Mouse (Mus musculus) liver, embryonic 11.5 days (tissue): ENCODE results near the gene Iqcf1. TPM values are rescaled to one million over a fixed set of nuclear protein-coding genes. Genes with fewer than 3 reads are reported as not detected.
A peak's percentile ranks its signal among the peaks of the same experiment; 100 is the strongest.

ENCODE experiments used
- ATAC-seq: fragments of 200-750 bp; cut with Nextera tagmentation; replicated peaks from 2 replicates; pipeline ENCODE4 v1.8.0; 2017; ENCODE audit warnings: moderate number of reproducible peaks, mild to moderate bottlenecking, moderate TSS enrichment, moderate library complexity; ENCODE audit not compliant: low FRiP score
- DNase-seq: peaks from one replicate; pipeline ENCODE4 v3.0.0-alpha.2; 2017; ENCODE audit warnings: low spot score
- H3K27ac ChIP-seq: fragments of 300-500 bp; sonication (generic); 2 replicates; pipeline ENCODE4 v1.5.1; 2014; ENCODE audit warnings: mild to moderate bottlenecking, low read depth, low read length, control low read depth
- H3K27me3 ChIP-seq: fragments of 300-500 bp; sonication (generic); replicated peaks from 2 replicates; pipeline ENCODE4 v1.6.1; 2014; ENCODE audit warnings: low read length, mixed read lengths; ENCODE audit not compliant: control insufficient read depth, insufficient read depth
- H3K36me3 ChIP-seq: fragments of 300-500 bp; sonication (generic); 2 replicates; pipeline ENCODE4 v1.6.1; 2014; ENCODE audit warnings: mild to moderate bottlenecking, low read length, moderate library complexity, mixed read lengths; ENCODE audit not compliant: control insufficient read depth, insufficient read depth
- H3K4me1 ChIP-seq: fragments of 300-500 bp; sonication (generic); replicated peaks from 2 replicates; pipeline ENCODE4 v1.6.1; 2014; ENCODE audit warnings: low read length, mixed read lengths; ENCODE audit not compliant: control insufficient read depth, insufficient read depth
- H3K4me2 ChIP-seq: fragments of 300-500 bp; sonication (generic); 2 replicates; pipeline ENCODE4 v1.6.1; 2014; ENCODE audit warnings: mild to moderate bottlenecking, control low read depth, moderate library complexity
- H3K4me3 ChIP-seq: fragments of 300-500 bp; sonication (generic); 2 replicates; pipeline ENCODE4 v1.5.1; 2014; ENCODE audit warnings: low read depth, low read length, control low read depth
- H3K9ac ChIP-seq: fragments of 300-500 bp; sonication (generic); 2 replicates; pipeline ENCODE4 v1.6.1; 2014; ENCODE audit warnings: low read depth, low read length, control low read depth
- H3K9me3 ChIP-seq: fragments of 300-500 bp; sonication (generic); 2 replicates; pipeline ENCODE4 v1.6.1; 2016; ENCODE audit warnings: low read length, inconsistent platforms, mixed read lengths; ENCODE audit not compliant: control insufficient read depth
- WGBS: fragments of 180-500 bp; shearing (Covaris S2); extraction: QIAGEN DNeasy Blood & Tissue Kit; methylation state at CpG from one replicate; pipeline ENCODE4 v1.1.7; 2014; 5-methylcytosine and 5-hydroxymethylcytosine counted together
- polyA plus RNA-seq: library from polyadenylated mRNA; unstranded; fragments of >200 nt; fragmentation: Nextera tagmentation; extraction: Ambion mirVana; gene quantifications from 2 replicates; pipeline ENCODE4 v1.2.1, GENCODE M21; 2014

Iqcf1 gene
- polyA plus RNA-seq, 1 experiment from 2014 or later: not detected

DNA sequence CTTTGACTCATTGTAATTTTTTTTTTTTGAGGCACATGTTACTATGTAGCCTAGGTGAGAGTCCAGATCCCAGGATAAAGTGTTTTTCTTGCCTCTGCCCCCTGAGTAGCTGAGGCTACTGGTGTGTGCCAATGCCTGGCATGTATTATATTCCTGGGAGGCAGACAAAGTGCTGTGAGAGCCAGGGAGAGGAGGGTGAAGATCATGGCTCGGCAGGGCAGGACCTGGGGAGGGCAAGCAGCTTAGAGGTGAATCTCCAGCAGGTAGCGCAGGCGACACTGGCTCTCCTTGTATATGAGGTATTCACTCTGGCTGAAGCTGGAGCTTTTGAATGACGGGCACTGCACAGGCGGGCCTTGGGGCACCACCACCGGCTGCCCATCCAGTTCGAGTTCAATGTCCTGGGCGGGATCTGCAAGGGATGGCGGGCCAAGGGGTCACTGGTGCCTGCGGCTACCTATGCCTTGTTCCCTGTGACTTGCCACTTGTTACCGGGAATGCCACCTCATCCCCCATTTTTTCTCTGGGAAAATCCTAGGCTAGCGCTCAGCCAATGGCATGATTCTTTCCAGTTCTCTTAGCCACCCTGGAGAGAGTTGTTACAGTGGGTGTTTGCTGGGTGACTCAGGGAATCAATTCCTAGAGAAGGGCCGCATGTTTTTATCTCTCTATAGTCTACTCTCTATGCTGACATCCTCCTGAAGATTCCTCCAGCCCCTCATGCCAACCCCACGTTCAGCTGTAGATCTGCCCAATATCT is 28.6 kb upstream of the Iqcf1 start:
- H3K27ac ChIP-seq: no peak overlapping the region
- 66% methylated on average over 14 of the region's 14 CpGs for whole genome bisulfite sequencing
- DNase-seq: no peak
- H3K4me3 ChIP-seq: no peak overlapping the region
- H3K4me2 ChIP-seq: peak overlapping the region; percentile 37
- no peak overlapping the region for H3K9ac ChIP-seq
- no peak for ATAC-seq
- H3K27me3 ChIP-seq: peaks cover under 1% of the 10 kb centered on the region; the same call in 1 of the 2 replicates
- no peaks in the 10 kb centered on the region for H3K36me3 ChIP-seq
- H3K9me3 ChIP-seq: no peaks in the 10 kb centered on the region
- peaks cover 20% of the 10 kb centered on the region for H3K4me1 ChIP-seq

GRCm38 (mm10) chr9:106471892-106472291 is 27.9 kb upstream of the Iqcf1 start:
- DNase-seq: no peak
- H3K27me3 ChIP-seq: no peaks in the 10 kb centered on the region

DNA sequence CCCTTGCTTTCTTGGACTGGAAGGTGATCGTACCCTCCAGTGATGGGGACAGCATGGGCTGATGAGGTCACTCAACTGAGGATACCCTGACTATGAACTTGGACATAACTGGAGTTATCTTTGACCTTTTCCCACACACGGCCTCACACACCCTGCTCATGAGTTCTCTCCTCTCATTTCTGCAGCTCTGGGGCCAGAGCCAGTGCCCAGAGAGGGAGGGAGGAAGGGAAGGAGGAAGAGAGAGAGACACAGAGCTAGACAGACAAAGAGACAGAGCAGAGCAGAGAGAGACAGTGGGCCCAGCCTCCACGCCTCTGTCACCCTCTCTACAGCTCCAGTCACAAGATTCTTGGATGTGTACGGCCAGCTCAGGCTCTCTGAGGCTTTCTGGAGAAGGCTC is 27.4 kb upstream of the Iqcf1 start:
- H3K4me1 ChIP-seq: peaks cover 23% of the 10 kb centered on the region
- H3K27ac ChIP-seq: no peak overlapping the region; the same call in 1 of the 2 replicates
- 65% methylated on average over 4 of the region's 4 CpGs for WGBS
- ATAC-seq (no peak), DNase-seq (no peak)
- H3K4me2 ChIP-seq: no peak overlapping the region
- no peak overlapping the region for H3K4me3 ChIP-seq
- H3K27me3 ChIP-seq: no peaks in the 10 kb centered on the region
- no peaks in the 10 kb centered on the region for H3K36me3 ChIP-seq
- H3K9ac ChIP-seq: no peak overlapping the region
- H3K9me3 ChIP-seq: no peaks in the 10 kb centered on the region

More at GRCm38 (mm10) chr9:106471892-106472291, 27.9 kb upstream of the Iqcf1 start:
- Histone ChIP-seq H3K4me1 (peaks cover 23% of the 10 kb centered on the region), H3K4me3 (no peak overlapping the region), H3K4me2 (peak overlapping the region; percentile 37), H3K9me3 (no peaks in the 10 kb centered on the region), H3K27ac (no peak overlapping the region), H3K9ac (no peak overlapping the region), H3K36me3 (no peaks in the 10 kb centered on the region)
- no peak for ATAC-seq
- whole genome bisulfite sequencing: 35% methylated on average over 5 of the region's 5 CpGs

DNA sequence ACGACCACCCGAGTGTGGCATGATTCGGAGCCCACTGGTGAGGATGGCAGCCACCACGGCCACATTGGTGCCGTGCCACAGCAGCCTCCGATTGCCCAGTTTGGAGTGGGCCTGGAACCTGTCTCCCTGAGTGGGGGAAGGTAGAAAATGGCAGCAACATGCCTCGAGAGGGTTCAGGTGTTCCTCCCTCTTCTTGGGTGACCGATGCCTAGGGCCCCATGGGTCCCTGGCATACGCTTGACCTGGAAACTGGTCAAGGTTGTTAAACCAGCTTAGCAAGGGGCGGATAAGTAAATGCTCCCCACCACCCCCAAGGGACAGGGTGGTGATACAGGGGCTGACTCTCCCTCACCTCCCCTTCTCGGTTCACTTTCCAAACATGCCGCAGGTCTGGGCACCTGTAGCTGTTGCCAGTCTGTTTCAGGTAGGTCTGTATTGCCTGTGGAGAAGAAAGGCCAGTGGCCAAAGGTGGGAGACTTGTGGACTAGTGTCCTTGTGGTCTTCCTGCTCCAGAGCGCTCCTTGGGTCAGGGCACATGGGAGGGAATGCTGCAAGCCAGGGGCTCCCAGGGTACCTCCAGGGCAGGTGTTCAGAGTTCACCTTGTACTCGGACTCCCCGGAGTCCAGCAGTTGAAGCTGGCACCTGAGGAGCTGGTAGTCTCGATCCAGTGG is 26.6 kb upstream of the Iqcf1 start:
- ATAC-seq (no peak), DNase-seq (no peak)
- H3K9me3 ChIP-seq: no peaks in the 10 kb centered on the region
- WGBS: 86% methylated on average over 16 of the region's 16 CpGs
- H3K27ac ChIP-seq: no peak overlapping the region
- H3K36me3 ChIP-seq: no peaks in the 10 kb centered on the region
- no peaks in the 10 kb centered on the region for H3K27me3 ChIP-seq
- no peak overlapping the region for H3K4me3 ChIP-seq
- H3K4me2 ChIP-seq: no peak overlapping the region
- peaks cover 27% of the 10 kb centered on the region for H3K4me1 ChIP-seq
- H3K9ac ChIP-seq: no peak overlapping the region

DNA sequence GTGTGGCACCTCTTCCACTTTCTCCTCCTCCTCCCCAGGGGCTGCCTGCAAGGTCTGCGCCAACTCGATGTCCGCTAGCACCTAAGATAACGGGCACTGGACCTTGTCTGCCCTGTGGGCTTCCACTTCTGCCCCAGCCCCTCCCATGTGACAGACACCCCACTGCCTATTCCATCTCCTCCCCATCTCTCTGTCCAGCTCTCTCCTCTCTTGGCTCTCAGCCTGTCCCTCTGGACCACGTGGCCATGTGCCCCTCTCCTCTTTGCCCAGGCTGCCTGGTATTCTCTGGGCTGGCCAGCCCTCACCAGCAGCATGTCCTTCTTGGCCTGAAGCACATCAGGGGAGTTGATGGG is 26.0 kb upstream of the Iqcf1 start:
- Histone ChIP-seq H3K9me3 (no peaks in the 10 kb centered on the region), H3K4me3 (no peak overlapping the region), H3K27me3 (no peaks in the 10 kb centered on the region), H3K9ac (no peak overlapping the region), H3K27ac (no peak overlapping the region), H3K36me3 (no peaks in the 10 kb centered on the region), H3K4me1 (peaks cover 29% of the 10 kb centered on the region), H3K4me2 (no peak overlapping the region)
- ATAC-seq: no peak
- WGBS: 51% methylated on average over 5 of the region's 5 CpGs
- DNase-seq: no peak

DNA sequence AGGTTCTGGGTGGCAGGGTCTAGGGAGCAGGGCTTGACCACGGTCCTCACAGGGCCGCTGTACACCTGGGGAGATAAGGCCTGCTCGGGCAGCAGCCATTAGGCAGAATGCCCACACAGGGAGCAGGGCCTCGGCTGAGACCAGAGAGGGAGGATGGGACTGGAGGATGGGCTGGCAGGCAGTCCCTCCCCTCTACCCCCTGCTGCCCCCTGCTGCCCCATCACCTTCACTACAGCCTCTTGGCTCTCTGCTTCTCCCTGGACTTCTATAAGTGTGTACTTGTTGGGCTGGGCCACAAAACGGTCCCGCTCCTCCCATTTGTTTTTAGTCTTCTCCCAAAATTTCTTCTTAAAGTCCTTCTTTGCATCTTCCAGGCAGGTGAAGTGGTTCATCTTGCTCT is 25.3 kb upstream of the Iqcf1 start:
- Histone ChIP-seq H3K36me3 (no peaks in the 10 kb centered on the region; the same call in 1 of the 2 replicates), H3K4me3 (no peak overlapping the region), H3K4me2 (peak overlapping the region; percentile 29), H3K27me3 (no peaks in the 10 kb centered on the region), H3K9me3 (no peaks in the 10 kb centered on the region), H3K27ac (no peak overlapping the region), H3K9ac (no peak overlapping the region), H3K4me1 (peaks cover 29% of the 10 kb centered on the region)
- ATAC-seq (peak; percentile 6; the same call in 1 of the 2 replicates), DNase-seq (peak; percentile 70)
- WGBS: 9% methylated on average over 6 of the region's 6 CpGs

DNA sequence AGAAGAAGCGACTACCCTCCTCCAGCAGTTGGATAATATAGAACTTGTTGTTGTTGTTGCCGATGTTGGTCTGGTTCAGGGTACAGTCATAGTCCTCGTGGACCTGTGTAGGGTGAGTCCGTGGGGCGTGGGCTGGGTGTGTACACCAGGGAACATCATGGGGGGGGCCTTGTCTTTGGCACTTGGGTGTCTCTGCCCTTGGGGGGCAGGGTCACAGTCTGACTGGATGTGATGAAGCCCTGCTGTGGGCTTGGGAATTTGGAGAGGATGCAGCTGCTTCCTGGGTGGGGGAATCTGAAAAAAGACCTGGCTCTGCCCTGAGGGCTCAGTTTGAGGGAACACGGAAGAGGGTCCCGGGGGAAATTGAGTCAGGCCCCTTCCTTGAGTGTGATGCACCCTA is 24.7 kb upstream of the Iqcf1 start:
- H3K36me3 ChIP-seq: peaks cover 3% of the 10 kb centered on the region; the same call in 1 of the 2 replicates
- no peak overlapping the region for H3K4me3 ChIP-seq
- DNase-seq (no peak), ATAC-seq (no peak)
- no peaks in the 10 kb centered on the region for H3K9me3 ChIP-seq
- no peak overlapping the region for H3K9ac ChIP-seq
- no peak overlapping the region for H3K4me2 ChIP-seq
- H3K27ac ChIP-seq: no peak overlapping the region
- H3K27me3 ChIP-seq: no peaks in the 10 kb centered on the region
- H3K4me1 ChIP-seq: peaks cover 27% of the 10 kb centered on the region
- 65% methylated on average over 7 of the region's 7 CpGs for WGBS

DNA sequence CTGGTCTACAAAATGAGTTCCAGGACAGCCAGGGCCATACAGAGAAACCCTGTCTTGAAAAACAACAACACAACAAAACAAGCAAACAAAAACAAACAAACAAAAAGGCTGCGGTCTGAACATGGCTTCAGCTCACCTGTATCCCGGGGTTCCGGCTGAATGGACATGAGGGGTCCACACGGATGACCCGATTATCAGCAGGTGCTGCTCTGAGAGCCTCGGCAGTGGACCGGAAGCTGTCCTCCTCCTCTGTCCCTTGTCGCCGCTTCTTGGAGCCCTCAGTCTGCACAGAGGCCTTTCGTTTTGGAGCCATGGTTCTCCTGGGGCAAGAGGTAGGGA is 24.1 kb upstream of the Iqcf1 start, which contains the start of gene Rrp9:
Rrp9 (plus strand) TSS at position 301 of the 339 bp plus-strand sequence.
- ATAC-seq (no peak), DNase-seq (no peak)
- 0 out of 2 replicates have a peak within 1 kb of the TSS, but pooled peaks have one; percentile 27 for H3K9ac ChIP-seq
- peaks cover 27% of the 10 kb centered on the region for H3K4me1 ChIP-seq
- peaks cover 8% of the 10 kb centered on the region for H3K36me3 ChIP-seq
- peak within 1 kb of the TSS; percentile 3; the same call in 1 of the 2 replicates for H3K4me3 ChIP-seq
- 0 out of 2 replicates have a peak within 1 kb of the TSS, but pooled peaks have one; percentile 1 for H3K27ac ChIP-seq
- H3K9me3 ChIP-seq: no peaks in the 10 kb centered on the region
- 81% methylated on average over 10 of the region's 10 CpGs for WGBS
- H3K27me3 ChIP-seq: no peaks in the 10 kb centered on the region
- H3K4me2 ChIP-seq: peak within 1 kb of the TSS; percentile 50
